Mouse (Mus musculus) heart, embryonic 11.5 days (tissue): ENCODE measurements around the gene Lilrb4a. TPM values are rescaled to one million over a fixed set of nuclear protein-coding genes. Genes with fewer than 3 reads are reported as not detected.
"Not testable (repeated sequence)": the region's sequence is repeated elsewhere in the genome, so short reads cannot be mapped to it uniquely, and the experiment has no call there.

Experiments
- ATAC-seq: fragments of 200-750 bp; cut with Nextera tagmentation; replicated peaks from 2 replicates; pipeline ENCODE4 v1.8.0; 2017; ENCODE audit warnings: moderate library complexity; ENCODE audit not compliant: insufficient number of reproducible peaks, low FRiP score, low TSS enrichment
- H3K27ac ChIP-seq: fragments of 300-500 bp; sonication (generic); 2 replicates; pipeline ENCODE4 v1.5.1; 2014; ENCODE audit warnings: mild to moderate bottlenecking, low read depth, low read length
- H3K27me3 ChIP-seq: fragments of 300-500 bp; sonication (generic); 2 replicates; pipeline ENCODE4 v1.6.1; 2014; ENCODE audit warnings: mild to moderate bottlenecking, low read length, mixed read lengths; ENCODE audit not compliant: control insufficient read depth, insufficient read depth
- H3K36me3 ChIP-seq: fragments of 300-500 bp; sonication (generic); 2 replicates; pipeline ENCODE4 v1.6.1; 2014; ENCODE audit warnings: mild to moderate bottlenecking, low read length, moderate library complexity, mixed read lengths; ENCODE audit not compliant: control insufficient read depth, insufficient read depth
- H3K4me1 ChIP-seq: fragments of 300-500 bp; sonication (generic); 2 replicates; pipeline ENCODE4 v1.6.1; 2014; ENCODE audit warnings: low read length; ENCODE audit not compliant: control insufficient read depth, insufficient read depth
- H3K4me2 ChIP-seq: fragments of 300-500 bp; sonication (generic); 2 replicates; pipeline ENCODE4 v1.6.1; 2014; ENCODE audit warnings: mild to moderate bottlenecking, moderate library complexity
- H3K4me3 ChIP-seq: fragments of 300-500 bp; sonication (generic); 2 replicates; pipeline ENCODE4 v1.5.1; 2014; ENCODE audit warnings: low read depth, low read length
- H3K9ac ChIP-seq: fragments of 300-500 bp; sonication (generic); 2 replicates; pipeline ENCODE4 v1.6.1; 2014; ENCODE audit warnings: mild to moderate bottlenecking, low read depth, low read length, moderate library complexity
- H3K9me3 ChIP-seq: fragments of 300-500 bp; sonication (generic); replicated peaks from 2 replicates; pipeline ENCODE4 v1.6.1; 2016; ENCODE audit warnings: low read length; ENCODE audit not compliant: control insufficient read depth
- WGBS: fragments of 180-500 bp; shearing (Covaris S2); extraction: QIAGEN DNeasy Blood & Tissue Kit; methylation state at CpG from one replicate; pipeline ENCODE4 v1.1.7; 2014; ENCODE audit not compliant: insufficient replicate concordance; 5-methylcytosine and 5-hydroxymethylcytosine counted together
- polyA plus RNA-seq: library from polyadenylated mRNA; unstranded; fragments of >200 nt; fragmentation: Nextera tagmentation; extraction: Ambion mirVana; gene quantifications from 2 replicates; pipeline ENCODE4 v1.2.1, GENCODE M21; 2014

Gene Lilrb4a
- 0.62 and 1.3 TPM in 2 replicates for polyA plus RNA-seq

DNA sequence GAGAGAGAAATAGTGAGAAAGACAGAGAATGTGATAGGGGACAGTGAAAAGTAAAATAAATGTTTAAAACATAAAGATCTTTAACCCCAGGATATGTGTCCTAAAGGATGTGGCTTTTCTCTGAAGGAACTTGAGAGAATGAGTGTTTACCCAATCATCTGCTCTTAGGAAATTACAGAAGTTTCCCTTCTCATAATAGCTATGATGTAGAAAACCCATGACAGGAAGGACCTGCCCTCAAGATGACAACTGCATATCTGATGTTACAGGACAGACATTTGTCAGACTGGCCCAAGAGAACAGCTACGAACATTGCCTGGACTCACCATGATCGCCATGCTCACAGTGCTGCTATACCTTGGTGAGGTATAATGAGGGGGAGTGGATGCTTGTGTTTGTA lies at the start of gene Lilrb4a:
Lilrb4a (plus strand) TSS at position 266 of the 400 bp plus-strand sequence.
- WGBS = no CpG with 5 or more reads among the region's 2 CpGs
- ATAC-seq = not testable (repeated sequence)

DNA sequence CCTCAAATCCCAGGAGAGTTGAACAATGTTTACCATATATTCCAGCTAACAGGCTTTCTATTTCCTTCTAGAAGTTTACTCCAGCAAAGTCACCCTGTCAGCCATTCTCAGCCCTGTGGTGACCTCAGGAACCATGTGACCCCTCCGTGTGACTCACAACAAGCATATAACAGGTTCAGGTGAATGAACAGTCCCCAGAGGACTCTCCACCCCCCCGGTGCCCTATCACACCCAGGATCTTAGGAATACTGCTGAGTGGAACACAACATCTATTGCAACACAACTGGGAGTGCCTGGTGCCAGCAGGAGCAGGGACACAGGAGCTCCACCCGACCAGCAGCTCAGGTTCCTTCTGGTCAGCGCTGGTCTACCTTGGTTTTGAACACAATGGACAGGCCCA lies 39.1 kb upstream of the Lilrb4a start:
- no peak overlapping the region for H3K4me2 ChIP-seq
- H3K9ac ChIP-seq = no peak overlapping the region
- no peaks in the 10 kb centered on the region for H3K27me3 ChIP-seq
- H3K36me3 ChIP-seq = no peaks in the 10 kb centered on the region
- no peaks in the 10 kb centered on the region for H3K4me1 ChIP-seq
- H3K9me3 ChIP-seq = no peaks in the 10 kb centered on the region
- 75% methylated on average over 4 of the region's 4 CpGs for WGBS
- H3K4me3 ChIP-seq = no peak overlapping the region
- no peak for ATAC-seq
- H3K27ac ChIP-seq = no peak overlapping the region

More for the DNA sequence above, at the start of gene Lilrb4a:
- not testable (repeated sequence) for H3K9me3 ChIP-seq, H3K4me3 ChIP-seq, H3K4me1 ChIP-seq, H3K4me2 ChIP-seq, H3K9ac ChIP-seq, H3K27ac ChIP-seq, H3K36me3 ChIP-seq, H3K27me3 ChIP-seq

- no peaks in the 10 kb centered on the region for H3K36me3 ChIP-seq
- no peak for ATAC-seq
- H3K4me1 ChIP-seq = no peaks in the 10 kb centered on the region
- H3K4me2 ChIP-seq = no peak overlapping the region
- no peak overlapping the region for H3K4me3 ChIP-seq
- no peaks in the 10 kb centered on the region for H3K9me3 ChIP-seq
- no peak overlapping the region for H3K9ac ChIP-seq
- WGBS = 61% methylated on average over 1 of the region's 1 CpGs
- H3K27me3 ChIP-seq = no peaks in the 10 kb centered on the region
- no peak overlapping the region for H3K27ac ChIP-seq
These were observed 37.0 kb upstream of the Lilrb4a start for GRCm38 (mm10) chr10:51453616-51454298.

DNA sequence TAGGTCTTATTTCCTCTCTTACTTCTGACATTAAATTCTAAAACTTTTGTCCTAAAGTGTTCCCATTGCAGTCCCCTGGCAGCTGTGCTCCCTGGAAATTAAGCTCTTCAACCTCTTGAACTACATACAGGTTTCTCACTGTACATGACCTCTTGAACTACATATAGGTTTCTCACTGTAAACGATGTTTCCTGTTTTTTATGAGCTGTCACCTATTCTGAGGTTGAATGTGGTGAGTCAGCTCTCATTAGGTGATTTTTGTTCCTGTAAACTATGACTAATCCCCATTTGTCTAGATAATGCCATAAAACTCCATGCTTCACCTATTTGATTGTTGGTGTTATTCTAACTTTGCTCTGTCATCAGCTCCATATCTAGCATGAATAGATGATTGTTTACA lies 36.4 kb upstream of the Lilrb4a start:
- Histone ChIP-seq H3K27ac (no peak overlapping the region), H3K27me3 (no peaks in the 10 kb centered on the region), H3K36me3 (no peaks in the 10 kb centered on the region), H3K4me3 (no peak overlapping the region), H3K9me3 (no peaks in the 10 kb centered on the region), H3K4me1 (no peaks in the 10 kb centered on the region), H3K9ac (no peak overlapping the region), H3K4me2 (no peak overlapping the region)
- 56% methylated on average over 1 of the region's 1 CpGs for WGBS
- ATAC-seq = no peak

DNA sequence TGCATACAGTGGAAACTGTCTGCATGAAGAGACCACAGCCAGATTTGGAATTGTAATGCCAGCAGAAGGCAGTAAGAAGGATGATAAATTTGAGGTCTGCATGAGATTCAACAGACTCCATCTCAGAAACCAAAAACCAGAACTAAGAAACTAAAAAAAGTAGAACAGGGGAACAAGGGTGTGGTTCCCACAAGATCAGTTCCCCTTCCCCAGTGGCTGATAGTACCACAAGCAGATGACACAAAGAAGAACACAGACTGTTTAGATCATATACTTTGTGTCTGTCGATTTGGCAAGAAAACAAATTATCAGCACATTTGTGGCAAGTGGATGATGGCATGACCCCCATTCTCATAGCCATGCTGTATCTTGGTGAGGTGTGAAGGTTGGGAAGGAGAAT lies 35.0 kb upstream of the Lilrb4a start:
- no peak overlapping the region for H3K9ac ChIP-seq
- no peak overlapping the region for H3K4me3 ChIP-seq
- no peaks in the 10 kb centered on the region for H3K9me3 ChIP-seq
- H3K4me2 ChIP-seq = no peak overlapping the region
- 81% methylated on average over 1 of the region's 1 CpGs for WGBS
- no peak overlapping the region for H3K27ac ChIP-seq
- ATAC-seq = no peak
- no peaks in the 10 kb centered on the region for H3K36me3 ChIP-seq
- H3K4me1 ChIP-seq = no peaks in the 10 kb centered on the region
- H3K27me3 ChIP-seq = no peaks in the 10 kb centered on the region

GRCm38 (mm10) chr10:51456369-51456768 lies 34.4 kb upstream of the Lilrb4a start:
- Histone ChIP-seq H3K27ac (no peak overlapping the region), H3K9ac (no peak overlapping the region), H3K4me2 (no peak overlapping the region), H3K36me3 (no peaks in the 10 kb centered on the region), H3K27me3 (no peaks in the 10 kb centered on the region), H3K4me3 (no peak overlapping the region), H3K9me3 (no peaks in the 10 kb centered on the region), H3K4me1 (no peaks in the 10 kb centered on the region)
- ATAC-seq = no peak
- 73% methylated on average over 4 of the region's 4 CpGs for WGBS

GRCm38 (mm10) chr10:51463800-51464199 lies 27.0 kb upstream of the Lilrb4a start:
- not testable (repeated sequence) for ATAC-seq, H3K4me2 ChIP-seq, H3K9ac ChIP-seq, H3K27me3 ChIP-seq, H3K36me3 ChIP-seq, H3K9me3 ChIP-seq, H3K4me3 ChIP-seq, H3K4me1 ChIP-seq, H3K27ac ChIP-seq
- 60% methylated on average over 4 of the region's 4 CpGs for WGBS

- not testable (repeated sequence) for ATAC-seq, H3K27ac ChIP-seq, H3K27me3 ChIP-seq, H3K4me3 ChIP-seq, H3K9ac ChIP-seq, H3K36me3 ChIP-seq, H3K4me1 ChIP-seq, H3K9me3 ChIP-seq, H3K4me2 ChIP-seq
- WGBS = 83% methylated on average over 1 of the region's 3 CpGs
These were observed 10.4 kb upstream of the Lilrb4a start, which contains the start of the genes Gm49339 and Lilr4b for GRCm38 (mm10) chr10:51480397-51480796. Gene Gm49339, plus strand, starts transcription at chr10:51480612. Gene Lilr4b, plus strand, starts transcription at chr10:51480632.

GRCm38 (mm10) chr10:51520021-51520420 lies 29.3 kb downstream of the Lilrb4a start:
- H3K4me2 ChIP-seq = no peak overlapping the region
- ATAC-seq = no peak
- no peaks in the 10 kb centered on the region for H3K36me3 ChIP-seq
- H3K4me1 ChIP-seq = no peaks in the 10 kb centered on the region
- H3K27ac ChIP-seq = no peak overlapping the region
- H3K9me3 ChIP-seq = no peaks in the 10 kb centered on the region
- H3K27me3 ChIP-seq = no peaks in the 10 kb centered on the region
- H3K9ac ChIP-seq = no peak overlapping the region
- H3K4me3 ChIP-seq = no peak overlapping the region
